Mouse (Mus musculus): ENCODE measurements around the gene Fam221b.

The Fam221b gene

DNA sequence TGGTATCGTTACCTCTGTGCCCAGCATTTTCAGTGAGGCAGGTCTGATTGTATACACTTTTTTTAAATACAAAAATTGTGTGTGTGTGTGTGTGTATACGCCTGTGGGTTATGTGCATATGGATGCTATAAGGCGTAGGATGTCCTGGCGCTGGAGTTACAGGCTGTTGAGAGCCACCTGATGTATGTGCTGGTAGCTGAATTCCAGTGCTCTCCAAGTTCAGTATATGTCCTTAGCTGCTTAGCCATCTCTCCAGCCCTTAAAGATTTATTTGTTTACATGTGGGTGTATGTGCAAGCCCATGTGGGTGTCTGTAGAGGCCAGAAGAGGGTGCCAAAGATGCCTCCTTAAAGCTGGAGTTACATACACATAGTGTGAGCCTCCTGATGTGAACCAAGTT is 11.8 kb downstream of the Fam221b start:
- DNase-seq (ENCODE audit: low read depth in 2 of 2, low spot score in 2 of 2): no peak

DNA sequence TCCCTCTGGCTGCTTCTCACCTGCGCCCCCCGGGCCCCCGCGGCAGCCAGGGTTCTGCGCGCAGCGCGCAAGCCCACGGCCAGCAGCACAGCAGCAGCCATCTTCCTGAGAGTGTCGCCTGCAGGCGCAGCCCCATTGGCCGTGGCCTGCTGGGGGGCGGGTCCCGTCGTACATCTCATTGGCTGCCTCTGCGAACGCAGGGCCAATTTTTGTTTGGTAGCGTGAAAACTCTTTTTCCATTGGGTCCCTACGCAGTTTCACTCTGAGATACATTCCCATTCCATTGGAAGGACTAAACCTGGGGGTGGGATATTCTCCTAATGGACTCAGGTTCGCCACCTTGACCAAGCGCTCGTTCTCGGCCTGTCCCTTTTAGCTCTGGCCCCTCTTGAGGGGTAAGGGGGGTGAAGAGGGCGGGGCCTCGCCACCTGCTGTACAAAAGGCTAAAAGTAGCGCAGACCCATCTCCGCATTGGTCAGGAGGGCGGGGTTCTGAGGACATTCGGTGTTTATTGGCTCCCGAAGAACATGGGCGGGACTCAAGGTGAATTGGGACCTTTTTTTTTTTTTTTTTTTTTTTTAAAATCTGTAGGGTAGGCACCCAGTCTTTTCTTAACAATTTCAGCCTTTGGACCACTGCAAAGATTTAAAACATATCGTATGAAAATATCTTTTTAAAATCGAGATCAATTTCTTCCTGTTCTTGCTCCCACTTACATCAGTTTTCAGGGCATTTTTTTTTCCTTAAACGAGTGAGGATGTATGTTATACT is 12.4 kb downstream of the Fam221b start, which contains the start of gene Hint2:
TSS of gene Hint2 (minus strand) at position 128 of the 771 bp plus-strand sequence.
- peak; percentile 87 to 89 for DNase-seq (ENCODE audit: low read depth in 2 of 2, low spot score in 2 of 2)

DNA sequence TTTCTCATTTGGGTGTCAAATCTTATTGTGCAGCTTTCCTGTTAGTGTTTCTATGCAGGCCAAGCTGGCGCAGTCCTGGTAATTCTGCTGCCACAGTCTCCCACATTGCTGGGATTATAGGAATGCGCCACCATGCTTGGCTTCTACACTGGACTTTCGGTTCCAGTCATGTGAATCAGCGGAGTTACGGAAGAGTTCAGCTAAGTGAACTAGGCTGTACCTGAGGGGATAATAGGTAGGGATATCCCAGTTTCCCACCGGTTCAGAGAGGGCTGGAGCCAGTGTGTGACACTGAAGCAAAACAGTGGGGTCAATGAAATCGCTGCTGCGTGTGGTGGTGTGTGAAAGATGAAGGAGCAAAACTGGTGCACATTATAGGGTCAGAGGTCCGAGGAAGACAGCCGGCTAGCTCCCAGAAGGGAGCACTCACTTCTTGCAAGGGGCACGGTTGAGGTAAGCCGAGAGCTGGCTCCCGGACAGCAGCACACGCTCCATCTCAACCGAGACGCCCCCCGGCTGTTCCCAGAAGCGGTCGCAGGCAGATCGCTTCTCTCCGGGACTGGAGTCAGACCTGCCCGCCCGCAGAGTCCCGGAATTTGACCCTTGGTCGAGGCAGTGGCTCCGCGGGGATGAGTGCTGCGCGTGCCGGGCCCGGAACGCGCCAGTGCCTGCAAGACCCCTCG is 13.1 kb downstream of the Fam221b start:
- no peak for DNase-seq (ENCODE audit: low read depth in 2 of 2, low spot score in 2 of 2)

- peak in 1 of 2 experiments; percentile 20 for DNase-seq (ENCODE audit: low read depth in 2 of 2, low spot score in 2 of 2)
Observed at GRCm38 (mm10) chr4:43653161-43654015, 15.6 kb downstream of the Fam221b start, which contains the start of gene Spag8. Spag8 (minus strand) TSS chr4:43653594.

DNA sequence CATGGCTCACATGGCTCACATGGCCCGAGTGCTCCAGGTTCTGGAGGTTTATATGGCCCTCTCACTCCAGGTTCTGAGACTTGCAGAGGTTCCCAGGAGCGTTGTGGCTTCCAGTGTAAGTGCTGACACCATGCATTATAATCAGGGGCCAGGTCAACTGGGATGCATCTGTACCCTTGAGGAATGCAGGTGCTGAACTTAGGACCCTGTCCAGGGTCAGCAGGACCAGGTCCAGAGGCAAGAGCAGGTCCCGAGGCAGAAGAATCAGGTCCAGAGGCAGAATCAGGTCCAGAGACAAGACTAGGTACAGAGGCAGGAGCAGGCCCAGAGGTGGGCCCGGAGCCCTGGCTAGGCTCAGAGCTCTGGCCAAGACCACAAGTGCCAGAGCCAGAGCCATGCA is 16.2 kb downstream of the Fam221b start:
- DNase-seq (ENCODE audit: low read depth in 2 of 2, low spot score in 2 of 2): no peak

- DNase-seq (ENCODE audit: low read depth in 2 of 2, low spot score in 2 of 2): no peak
Observed at GRCm38 (mm10) chr4:43649783-43650182, 19.2 kb downstream of the Fam221b start.

- DNase-seq (ENCODE audit: low read depth in 2 of 2, low spot score in 2 of 2): no peak
Observed at GRCm38 (mm10) chr4:43640491-43640890, 28.5 kb downstream of the Fam221b start.

- no peak for DNase-seq (ENCODE audit: low read depth in 2 of 2, low spot score in 2 of 2)
Observed at GRCm38 (mm10) chr4:43640076-43640475, 28.9 kb downstream of the Fam221b start.

DNA sequence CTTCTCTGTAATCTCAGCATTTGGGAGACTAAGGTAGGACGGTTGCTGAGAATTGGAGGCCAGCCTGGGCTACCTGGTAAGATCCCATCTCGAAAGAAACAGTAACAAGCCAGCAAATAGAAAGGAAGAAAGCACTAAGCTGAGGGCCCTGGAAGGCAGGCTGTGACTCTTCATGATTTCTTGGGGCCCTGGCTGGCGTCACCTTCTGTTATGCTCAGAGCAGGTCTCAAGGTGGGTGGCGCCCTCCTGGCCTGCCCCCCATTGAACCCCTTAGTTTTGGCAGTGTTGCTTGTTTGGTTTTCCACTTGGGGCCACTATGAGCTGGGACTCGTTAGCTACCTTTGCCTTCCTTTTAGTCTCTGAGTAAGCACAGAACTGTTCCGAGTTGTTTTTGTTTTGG is 32.2 kb downstream of the Fam221b start:
- DNase-seq (ENCODE audit: low read depth in 2 of 2, low spot score in 2 of 2): no peak

DNA sequence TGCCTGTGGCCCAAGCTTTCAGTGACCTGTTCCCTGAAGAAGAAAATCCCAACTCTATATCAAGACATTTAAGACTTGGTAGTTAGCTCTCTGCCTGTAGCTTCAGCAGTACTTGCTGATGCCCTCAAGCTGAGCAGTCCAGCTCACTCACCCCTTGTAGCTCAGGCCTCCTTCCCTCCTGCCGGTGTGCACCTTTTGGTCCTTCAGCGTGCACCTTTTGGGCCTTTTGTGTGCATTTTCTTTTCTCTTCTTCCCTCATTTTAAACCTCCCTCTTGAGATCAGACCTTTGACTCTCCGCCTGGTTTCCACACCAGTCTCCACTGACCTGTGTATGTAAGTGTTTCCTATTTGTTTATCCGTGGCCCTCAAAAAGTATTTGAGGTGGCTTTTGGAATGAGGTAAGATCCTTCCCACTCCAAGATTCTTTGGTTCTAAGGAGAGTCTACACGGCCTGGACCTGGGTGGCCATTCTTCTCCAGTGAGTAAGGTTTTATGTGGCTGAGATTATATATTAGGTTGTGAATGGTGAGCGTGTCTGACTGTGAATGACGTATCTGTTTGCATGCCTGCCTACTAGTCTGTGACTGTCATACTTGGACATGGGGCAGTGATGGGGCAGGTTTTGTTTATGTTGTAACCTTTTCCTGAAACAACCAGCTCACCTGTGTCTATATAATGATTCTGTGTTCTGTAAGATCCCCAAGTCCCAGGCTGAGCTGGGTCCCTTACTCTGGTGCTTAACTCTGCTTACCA is 34.1 kb downstream of the Fam221b start:
- no peak for DNase-seq (ENCODE audit: low read depth in 2 of 2, low spot score in 2 of 2)

DNA sequence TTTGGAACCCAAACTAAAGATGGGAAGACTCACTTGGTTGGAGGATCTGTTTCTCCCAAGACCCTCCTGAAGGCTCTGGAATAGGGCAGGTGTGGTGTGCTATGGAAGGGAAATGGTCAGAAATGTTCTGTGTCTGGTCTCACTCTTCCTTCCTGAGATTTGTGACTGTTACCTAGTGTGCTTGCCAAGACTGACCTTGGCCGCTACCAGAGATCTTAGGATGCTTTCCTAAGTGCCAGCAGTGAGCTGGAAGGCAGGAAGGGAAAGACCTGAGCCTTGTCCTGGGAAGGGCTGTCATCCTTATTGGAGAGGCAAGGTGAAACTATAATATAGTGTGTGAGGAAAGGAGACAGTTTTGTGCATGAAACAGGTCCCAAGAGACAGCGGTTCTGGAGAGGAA is 35.2 kb downstream of the Fam221b start:
- no peak for DNase-seq (ENCODE audit: low read depth in 2 of 2, low spot score in 2 of 2)

DNA sequence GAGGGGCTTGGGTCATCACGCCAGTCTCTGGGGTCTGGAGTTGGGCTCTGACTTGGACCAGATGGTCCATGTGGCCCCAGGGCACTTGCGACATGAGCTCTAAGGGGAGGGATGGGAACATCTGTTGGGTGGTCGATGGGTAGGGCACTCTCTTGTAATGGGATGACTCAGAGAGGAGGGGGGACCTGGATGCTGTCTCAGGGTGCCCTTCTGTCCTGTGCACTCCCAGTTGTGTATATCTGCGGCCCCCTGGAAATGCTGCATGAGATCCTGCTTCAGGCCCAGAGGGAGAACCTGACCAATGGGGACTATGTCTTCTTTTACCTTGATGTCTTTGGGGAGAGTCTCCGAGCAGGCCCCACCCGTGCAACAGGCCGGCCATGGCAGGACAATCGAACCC is 35.6 kb downstream of the Fam221b start:
- no peak for DNase-seq (ENCODE audit: low read depth in 2 of 2, low spot score in 2 of 2)

DNA sequence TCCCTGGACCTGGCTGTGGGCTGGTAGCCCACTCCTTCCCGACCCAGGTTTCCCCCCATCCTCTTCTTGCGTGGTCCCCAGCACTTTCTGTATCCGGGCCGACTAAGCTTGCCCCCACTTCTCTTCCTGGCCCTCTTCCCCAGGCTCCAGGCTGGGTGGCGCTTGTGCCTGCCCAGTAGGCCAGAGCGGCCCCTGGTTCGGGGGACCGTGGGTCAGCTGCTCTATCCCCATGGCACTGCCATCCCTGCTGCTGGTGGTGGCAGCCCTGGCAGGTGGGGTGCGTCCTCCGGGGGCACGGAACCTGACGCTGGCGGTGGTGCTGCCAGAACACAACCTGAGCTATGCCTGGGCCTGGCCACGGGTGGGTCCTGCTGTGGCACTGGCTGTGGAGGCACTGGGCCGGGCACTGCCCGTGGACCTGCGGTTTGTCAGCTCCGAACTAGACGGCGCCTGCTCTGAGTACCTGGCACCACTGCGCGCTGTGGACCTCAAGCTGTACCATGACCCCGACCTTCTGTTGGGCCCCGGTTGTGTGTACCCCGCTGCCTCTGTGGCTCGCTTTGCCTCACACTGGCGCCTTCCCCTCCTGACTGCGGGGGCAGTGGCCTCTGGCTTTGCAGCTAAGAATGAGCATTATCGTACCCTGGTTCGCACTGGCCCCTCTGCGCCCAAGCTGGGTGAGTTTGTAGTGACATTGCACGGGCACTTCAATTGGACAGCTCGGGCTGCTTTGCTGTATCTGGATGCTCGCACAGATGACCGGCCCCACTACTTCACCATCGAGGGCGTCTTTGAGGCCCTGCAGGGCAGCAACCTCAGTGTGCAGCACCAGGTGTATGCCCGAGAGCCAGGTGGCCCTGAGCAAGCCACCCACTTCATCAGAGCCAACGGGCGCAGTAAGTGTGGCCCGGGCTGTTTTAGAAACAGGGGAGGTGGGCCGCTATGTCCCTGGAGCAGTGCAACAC is 36.7 kb downstream of the Fam221b start:
- no peak for DNase-seq (ENCODE audit: low read depth in 2 of 2, low spot score in 2 of 2)

DNA sequence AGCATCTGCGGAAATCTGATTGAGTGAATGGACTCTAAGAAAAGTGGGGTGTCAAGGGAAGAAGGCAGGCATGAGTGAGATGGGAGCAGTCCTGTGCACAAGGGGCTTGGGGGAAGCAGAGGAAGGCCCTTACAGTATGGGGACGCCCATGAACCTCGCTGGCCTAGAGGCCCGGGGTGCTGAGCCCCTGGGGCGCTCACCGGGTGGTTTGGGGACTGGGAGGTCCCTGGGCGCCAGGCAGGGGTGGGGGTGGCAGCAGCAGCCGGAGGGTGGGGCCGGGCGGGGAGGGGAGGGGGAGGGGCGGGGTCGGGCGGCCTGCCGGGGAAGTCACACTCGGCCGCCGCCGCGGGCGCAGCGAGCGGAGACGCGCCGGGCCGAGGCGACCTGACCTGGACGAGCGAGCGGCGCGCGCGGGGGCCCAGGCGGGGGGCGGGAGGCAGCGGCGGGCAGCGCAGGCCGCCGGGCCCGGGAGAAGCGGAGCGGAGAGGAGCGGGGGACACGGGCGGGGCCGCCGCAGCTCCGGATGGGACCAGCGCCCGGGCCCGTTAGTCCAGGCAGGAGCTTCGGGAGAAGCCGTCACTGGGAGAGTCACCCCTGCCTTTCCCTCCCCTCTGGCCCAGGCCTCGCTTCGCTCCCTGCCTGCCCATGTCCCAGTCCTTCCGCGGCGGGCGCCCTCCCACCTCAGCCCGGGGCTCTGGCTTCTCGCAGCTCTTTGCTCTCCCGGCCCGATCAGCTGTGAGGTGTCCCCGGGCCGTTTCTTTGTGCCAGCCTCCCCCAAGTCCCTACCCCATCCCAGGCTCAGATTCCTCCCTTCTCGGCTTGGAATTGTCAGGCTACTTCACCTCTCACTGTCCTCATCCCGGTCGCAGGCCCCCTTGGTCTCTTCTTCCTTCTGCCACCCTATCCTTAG is 37.6 kb downstream of the Fam221b start, which contains the start of gene Npr2:
TSS of gene Npr2 (plus strand) at position 890 of the 910 bp plus-strand sequence.
- no peak for DNase-seq (ENCODE audit: low read depth in 2 of 2, low spot score in 2 of 2)

DNA sequence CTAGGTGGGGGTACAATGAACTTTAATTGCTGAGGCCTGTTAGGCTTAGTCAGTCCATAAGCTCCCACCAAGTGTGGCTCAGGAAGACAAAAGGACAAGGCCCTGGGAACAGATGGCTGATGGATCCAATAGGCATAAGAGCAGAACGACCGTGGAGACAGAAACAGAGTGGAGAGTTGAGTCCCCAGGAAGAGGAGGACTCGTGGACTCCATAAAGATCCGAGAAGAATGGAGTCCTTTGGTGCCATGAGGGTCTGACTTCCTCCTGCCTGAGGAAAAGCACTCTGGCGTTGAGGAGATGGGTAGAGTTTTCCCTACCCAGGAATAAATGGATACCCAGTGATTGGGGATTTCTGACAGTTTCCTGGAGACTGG is 38.3 kb downstream of the Fam221b start:
- DNase-seq (ENCODE audit: low read depth in 2 of 2, low spot score in 2 of 2): no peak

GRCm38 (mm10) chr4:43630030-43630581 is 38.8 kb downstream of the Fam221b start:
- peak; percentile 62 to 70 for DNase-seq (ENCODE audit: low read depth in 2 of 2, low spot score in 2 of 2)

- DNase-seq (ENCODE audit: low read depth in 2 of 2, low spot score in 2 of 2): no peak
Observed at GRCm38 (mm10) chr4:43629106-43629817, 39.7 kb downstream of the Fam221b start.
